Mouse (Mus musculus) kidney, adult 2 months (tissue): ENCODE results near the gene Grik5. TPM values are rescaled to one million over a fixed set of nuclear protein-coding genes. Genes with fewer than 3 reads are reported as not detected.

Source experiments
- DNase-seq: peaks from one replicate; pipeline ENCODE4 v3.0.0; 2021
- H3K27ac ChIP-seq: fragments of 200-500 bp; 2 replicates; pipeline ENCODE4 v1.5.1; 2012; ENCODE audit warnings: low read depth, low read length, control low read depth, inconsistent platforms; ENCODE audit not compliant: insufficient read depth
- H3K27me3 ChIP-seq: fragments of 200-500 bp; replicated peaks from 2 replicates; pipeline ENCODE4 v1.6.1; 2012; ENCODE audit warnings: mild to moderate bottlenecking, moderate library complexity, low read length, inconsistent platforms; ENCODE audit not compliant: control insufficient read depth, insufficient read depth
- H3K36me3 ChIP-seq: fragments of 200-500 bp; 2 replicates; pipeline ENCODE4 v1.6.1; 2012; ENCODE audit warnings: mild to moderate bottlenecking, moderate library complexity, low read length, inconsistent platforms; ENCODE audit not compliant: control insufficient read depth, insufficient read depth
- H3K4me1 ChIP-seq: fragments of 200-500 bp; 2 replicates; pipeline ENCODE4 v1.6.1; 2011; ENCODE audit warnings: low read length; ENCODE audit not compliant: control insufficient read depth, insufficient read depth
- H3K4me3 ChIP-seq: fragments of 200-500 bp; 2 replicates; pipeline ENCODE4 v1.5.1; 2011; ENCODE audit warnings: mild to moderate bottlenecking, low read depth, low read length, control low read depth; ENCODE audit not compliant: insufficient read depth
- CTCF ChIP-seq: fragments of 200-500 bp; conservative IDR thresholded peaks from 2 replicates; pipeline ENCODE4 v1.5.1; 2011; ENCODE audit warnings: low read depth, mild to moderate bottlenecking, control low read depth, low read length, moderate library complexity, mixed read lengths; ENCODE audit not compliant: insufficient read depth, insufficient read length
- POLR2A ChIP-seq: fragments of 200-500 bp; IDR thresholded peaks from one replicate; pipeline ENCODE4 v1.6.1; 2011; ENCODE audit warnings: low read depth, low read length, control low read depth
- WGBS: fragments of 180-500 bp; shearing (Covaris S2); methylation state at CpG from one replicate; pipeline ENCODE4 v1.1.7; 2018; 5-methylcytosine and 5-hydroxymethylcytosine counted together
- polyA plus RNA-seq: library from polyadenylated mRNA; depleted of rRNA; stranded (reverse); fragments of >200 nt; gene quantifications from 2 replicates; pipeline ENCODE4 v1.2.3, GENCODE M21; 2012

Grik5 gene
- polyA plus RNA-seq, 1 experiment, result 17.1 TPM

DNA sequence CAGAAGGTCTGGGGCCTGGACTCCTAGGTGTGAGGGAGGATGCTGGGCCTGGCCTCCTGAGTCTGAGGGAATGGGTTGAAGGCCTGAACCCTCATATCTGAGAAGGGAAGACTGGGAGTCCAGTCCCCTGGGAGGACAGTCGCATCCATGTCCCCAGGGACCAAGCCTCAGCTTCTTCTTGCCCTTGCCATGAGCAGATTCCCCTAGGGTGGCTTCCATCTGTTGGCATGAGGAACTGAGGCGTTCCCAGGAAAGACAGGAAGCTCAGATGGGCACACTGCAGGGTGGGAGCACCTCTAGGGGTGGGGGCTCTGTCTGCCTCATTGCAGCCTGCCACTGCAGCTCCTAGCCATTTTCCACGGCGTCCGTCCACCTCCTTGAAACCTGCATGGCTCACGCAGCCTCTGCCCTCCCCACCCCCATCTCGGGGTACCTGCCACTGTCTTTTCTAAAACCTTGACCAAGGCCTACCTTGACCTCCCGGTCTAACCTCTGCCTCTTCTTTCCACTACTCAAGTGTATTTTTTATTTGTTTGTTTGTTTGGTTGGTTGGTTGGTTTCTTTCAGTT is 68.2 kb downstream of the Grik5 start:
- Histone ChIP-seq H3K36me3 (no peaks in the 10 kb centered on the region), H3K27ac (no peak overlapping the region), H3K27me3 (no peaks in the 10 kb centered on the region; the same call in 1 of the 2 replicates), H3K4me3 (no peak overlapping the region), H3K4me1 (no peaks in the 10 kb centered on the region)
- 84% methylated on average over 8 of the region's 8 CpGs for WGBS
- TF ChIP-seq CTCF, result no peak
- no peak for TF ChIP-seq POLR2A
- DNase-seq, result no peak

DNA sequence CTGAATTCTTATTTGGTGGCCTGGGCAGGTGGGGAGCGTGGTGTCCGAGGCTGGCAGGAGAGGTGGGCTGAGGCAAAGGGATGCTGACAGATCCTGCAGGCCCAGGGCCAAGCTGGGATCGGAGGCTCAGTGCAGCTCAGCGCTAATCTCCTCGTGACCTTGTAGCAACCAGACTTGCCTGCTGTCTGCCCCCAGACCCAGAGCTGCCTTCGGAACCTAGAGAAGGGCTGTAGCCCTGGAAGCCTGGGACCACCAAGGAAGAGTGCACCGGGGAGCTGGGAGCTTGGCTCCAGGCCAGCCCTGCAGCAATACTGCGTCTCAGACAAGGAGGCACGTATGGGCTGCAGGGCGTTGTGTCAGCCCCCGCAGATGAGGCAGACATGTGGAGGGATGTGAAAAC is 68.9 kb downstream of the Grik5 start:
- TF ChIP-seq CTCF, result no peak
- no peak for TF ChIP-seq POLR2A
- no peak overlapping the region for H3K4me3 ChIP-seq
- WGBS, result 58% methylated on average over 11 of the region's 11 CpGs
- no peaks in the 10 kb centered on the region for H3K4me1 ChIP-seq
- no peaks in the 10 kb centered on the region for H3K36me3 ChIP-seq
- H3K27ac ChIP-seq, result no peak overlapping the region
- H3K27me3 ChIP-seq, result no peaks in the 10 kb centered on the region; the same call in 1 of the 2 replicates
- DNase-seq, result no peak

DNA sequence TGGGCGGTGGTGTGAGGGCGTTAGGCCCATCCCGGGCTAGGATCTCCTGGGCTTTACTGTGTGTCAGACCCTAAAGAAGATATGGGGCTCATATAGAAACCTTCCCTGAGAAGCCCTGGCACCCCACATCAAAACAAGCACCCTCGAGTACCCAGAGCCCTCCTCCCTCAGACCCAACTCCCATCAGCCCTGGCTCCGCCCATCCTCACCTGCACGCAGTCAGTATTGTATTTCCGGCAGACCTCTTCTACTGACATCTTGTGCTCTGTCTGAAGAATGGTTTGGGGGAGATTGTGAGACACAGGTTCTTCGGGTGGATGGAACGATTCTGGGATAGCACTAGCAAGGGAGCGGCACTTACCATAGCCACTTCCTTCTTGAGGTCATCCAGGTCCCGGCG is 71.4 kb downstream of the Grik5 start:
- no peak for TF ChIP-seq POLR2A
- no peak for TF ChIP-seq CTCF
- Histone ChIP-seq H3K4me3 (no peak overlapping the region), H3K27ac (no peak overlapping the region), H3K27me3 (no peaks in the 10 kb centered on the region; the same call in 1 of the 2 replicates), H3K36me3 (no peaks in the 10 kb centered on the region), H3K4me1 (no peaks in the 10 kb centered on the region)
- 65% methylated on average over 12 of the region's 12 CpGs for WGBS
- no peak for DNase-seq

DNA sequence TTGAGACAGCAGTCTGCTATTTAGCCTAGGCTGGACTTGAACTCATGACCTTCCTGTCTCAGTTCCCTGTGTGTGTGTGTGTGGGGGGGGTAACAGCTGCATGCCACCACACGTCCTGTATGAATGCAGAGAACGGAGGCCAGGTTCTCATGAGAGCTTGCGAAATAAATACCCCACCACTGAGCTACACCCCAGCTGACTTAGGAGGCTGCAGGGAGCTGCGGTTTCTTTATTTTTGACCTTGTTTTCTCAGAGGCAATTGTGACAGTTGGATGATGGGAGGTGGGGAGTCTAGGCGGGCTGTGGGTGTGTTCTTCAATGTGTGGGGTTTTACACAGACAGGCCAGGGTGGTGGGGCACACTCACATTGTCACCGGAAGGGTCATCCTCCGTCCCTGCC is 71.9 kb downstream of the Grik5 start:
- H3K4me1 ChIP-seq, result no peaks in the 10 kb centered on the region
- TF ChIP-seq POLR2A (no peak), CTCF (no peak)
- DNase-seq, result no peak
- H3K4me3 ChIP-seq, result no peak overlapping the region
- no peak overlapping the region for H3K27ac ChIP-seq
- no peaks in the 10 kb centered on the region; the same call in 1 of the 2 replicates for H3K27me3 ChIP-seq
- 60% methylated on average over 7 of the region's 7 CpGs for WGBS
- H3K36me3 ChIP-seq, result no peaks in the 10 kb centered on the region

DNA sequence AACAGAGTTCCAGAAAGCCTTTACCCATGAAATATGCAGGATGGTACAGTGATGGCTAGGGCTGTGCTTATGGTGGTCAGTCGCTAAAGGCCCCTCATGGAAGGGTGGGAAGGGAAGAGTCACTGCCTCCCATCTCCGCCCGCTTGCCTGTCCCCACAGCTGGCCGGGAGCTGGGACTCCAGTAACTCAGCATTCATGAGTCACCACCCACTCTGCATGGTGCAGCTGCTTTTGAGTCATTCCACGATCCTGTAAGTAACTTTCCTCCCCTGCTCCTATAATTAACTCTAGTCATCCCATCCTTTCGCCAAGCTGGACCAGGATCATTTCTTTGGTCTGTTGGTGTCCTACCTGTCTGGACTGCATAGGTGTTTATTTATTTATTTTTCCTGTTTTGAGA is 79.1 kb downstream of the Grik5 start:
- 61% methylated on average over 6 of the region's 6 CpGs for WGBS
- H3K4me3 ChIP-seq, result no peak overlapping the region
- no peak for DNase-seq

DNA sequence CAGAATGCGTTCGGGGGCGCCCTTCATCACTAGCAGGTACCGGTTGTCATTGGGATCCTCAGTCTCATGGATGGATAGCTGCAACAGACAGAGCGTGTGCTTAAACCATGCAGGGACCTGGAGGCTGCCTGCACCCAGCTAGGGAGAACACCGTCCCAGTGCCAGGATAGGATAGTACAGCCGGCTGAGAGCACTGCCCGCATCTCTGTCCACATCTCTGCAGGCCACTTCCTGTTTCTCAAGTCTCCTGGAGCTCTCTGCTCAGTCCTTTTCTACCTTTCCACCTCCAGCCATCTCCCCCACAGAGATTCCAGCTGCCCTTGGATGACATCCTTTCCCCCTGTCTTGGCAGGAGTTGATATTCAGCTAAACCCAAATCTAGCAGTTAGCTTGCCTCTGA is 81.7 kb downstream of the Grik5 start:
- H3K4me3 ChIP-seq, result no peak overlapping the region
- WGBS, result 82% methylated on average over 8 of the region's 8 CpGs
- no peaks in the 10 kb centered on the region for H3K27me3 ChIP-seq
- H3K27ac ChIP-seq, result no peak overlapping the region
- DNase-seq, result no peak
- TF ChIP-seq CTCF, result no peak
- TF ChIP-seq POLR2A, result no peak
- no peaks in the 10 kb centered on the region for H3K36me3 ChIP-seq
- no peaks in the 10 kb centered on the region for H3K4me1 ChIP-seq

More for the DNA sequence above, 79.1 kb downstream of the Grik5 start:
- no peaks in the 10 kb centered on the region for H3K27me3 ChIP-seq
- H3K4me1 ChIP-seq, result no peaks in the 10 kb centered on the region
- no peak overlapping the region for H3K27ac ChIP-seq
- H3K36me3 ChIP-seq, result no peaks in the 10 kb centered on the region
- no peak for TF ChIP-seq POLR2A
- TF ChIP-seq CTCF, result no peak

DNA sequence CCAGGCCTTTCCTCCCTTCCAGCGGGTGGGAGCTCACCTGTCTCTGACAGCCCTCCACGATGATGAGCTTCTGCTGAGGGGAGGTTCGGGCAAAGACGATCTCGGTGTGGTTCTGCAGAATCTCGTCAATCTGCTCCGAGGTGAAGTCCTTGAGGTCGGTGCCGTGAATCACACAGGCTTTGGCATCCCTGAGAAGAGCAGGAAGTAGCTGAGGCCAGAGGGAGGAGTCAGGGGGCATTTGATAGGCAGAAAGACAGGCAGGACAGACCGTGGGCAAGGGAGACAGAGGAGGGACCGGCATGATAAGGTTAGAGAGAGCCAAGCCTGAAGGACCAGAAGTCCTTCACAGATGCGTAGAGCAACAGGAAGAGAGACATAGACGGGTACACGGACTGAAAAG is 84.2 kb downstream of the Grik5 start:
- no peak overlapping the region for H3K4me3 ChIP-seq
- H3K27ac ChIP-seq, result no peak overlapping the region
- WGBS, result 79% methylated on average over 14 of the region's 14 CpGs
- H3K36me3 ChIP-seq, result no peaks in the 10 kb centered on the region
- no peak for DNase-seq
- H3K4me1 ChIP-seq, result no peaks in the 10 kb centered on the region
- no peak for TF ChIP-seq POLR2A
- no peak for TF ChIP-seq CTCF
- no peaks in the 10 kb centered on the region for H3K27me3 ChIP-seq

DNA sequence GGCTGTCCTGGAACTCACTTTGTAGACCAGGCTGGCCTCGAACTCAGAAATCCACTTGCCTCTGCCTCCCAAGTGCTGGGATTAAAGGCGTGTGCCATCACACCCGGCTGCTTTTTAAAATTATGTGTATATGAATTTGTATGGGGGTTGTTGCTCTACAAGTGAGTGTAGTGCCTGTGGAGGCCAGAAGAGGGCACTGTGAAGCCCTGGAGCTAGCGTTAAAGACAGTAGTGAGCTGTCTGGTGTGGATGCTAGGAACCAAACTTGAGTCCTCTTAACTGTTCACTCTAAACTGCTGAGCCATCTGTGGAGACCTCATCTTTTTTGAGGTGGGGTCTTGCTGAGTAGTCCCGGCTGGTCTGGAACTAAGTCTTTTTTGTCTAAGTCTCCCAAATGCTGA is 86.3 kb downstream of the Grik5 start:
- 63% methylated on average over 5 of the region's 5 CpGs for WGBS
- Histone ChIP-seq H3K27ac (no peak overlapping the region), H3K27me3 (no peaks in the 10 kb centered on the region), H3K36me3 (no peaks in the 10 kb centered on the region), H3K4me1 (no peaks in the 10 kb centered on the region), H3K4me3 (no peak overlapping the region)
- DNase-seq, result no peak
- TF ChIP-seq CTCF (0 out of 2 replicates have a peak, but pooled peaks have one; percentile 29), POLR2A (no peak)
